Mouse (Mus musculus) testis, adult 2 months (tissue): ENCODE measurements around the gene Cox7a2.

Source experiments
- CTCF ChIP-seq: fragments of 200-500 bp; IDR thresholded peaks from 2 replicates; pipeline ENCODE4 v1.5.1; 2012; ENCODE audit warnings: low read depth, mild to moderate bottlenecking, inconsistent platforms, low read length, moderate library complexity; ENCODE audit not compliant: control insufficient read depth, insufficient read depth, insufficient replicate concordance
- POLR2A ChIP-seq: fragments of 200-500 bp; IDR thresholded peaks from 2 replicates; pipeline ENCODE4 v1.6.1; 2012; ENCODE audit warnings: low read depth, mild to moderate bottlenecking, inconsistent platforms, low read length, moderate library complexity; ENCODE audit not compliant: control insufficient read depth

- TF ChIP-seq POLR2A (no peak), CTCF (no peak)
These were observed 43.2 kb downstream of the Cox7a2 start for GRCm38 (mm10) chr9:79716496-79716895.
